Mouse (Mus musculus) CH12.LX (cell line): Measurements from ENCODE around the gene Tead1.

ENCODE experiments used
- BHLHE40 ChIP-seq: IDR thresholded peaks from 2 replicates; pipeline ENCODE4 v1.6.1; 2011; ENCODE audit warnings: mild to moderate bottlenecking, low read depth, low read length, improper control_type of control experiment
- CTCF ChIP-seq, 2 experiments: IDR thresholded peaks in 1 of 2; conservative IDR thresholded peaks in 1 of 2; 2 replicates each; pipeline ENCODE4 v1.5.1; 2011 to 2012; ENCODE audit warnings: low read depth in 2 of 2, low read length in 2 of 2, improper control_type of control experiment in 1 of 2, inconsistent platforms in 1 of 2, mild to moderate bottlenecking in 1 of 2, moderate library complexity in 1 of 2
- GABPA ChIP-seq: IDR thresholded peaks from 2 replicates; pipeline ENCODE4 v1.6.1; 2012; ENCODE audit warnings: low read depth, low read length, improper control_type of control experiment, inconsistent platforms; ENCODE audit not compliant: insufficient replicate concordance
- HCFC1 ChIP-seq: IDR thresholded peaks from 2 replicates; pipeline ENCODE4 v1.6.1; 2012; ENCODE audit warnings: low read depth, mild to moderate bottlenecking, inconsistent platforms, low read length, improper control_type of control experiment
- KAT2A ChIP-seq: IDR thresholded peaks from 2 replicates; pipeline ENCODE4 v1.6.1; 2012; ENCODE audit warnings: low read length, improper control_type of control experiment, inconsistent platforms; ENCODE audit not compliant: insufficient replicate concordance
- MAFK ChIP-seq: IDR thresholded peaks from 2 replicates; pipeline ENCODE4 v1.6.1; 2011; ENCODE audit warnings: low read length, improper control_type of control experiment; ENCODE audit not compliant: insufficient replicate concordance
- POLR2A ChIP-seq: IDR thresholded peaks from 2 replicates; pipeline ENCODE4 v1.6.1; 2011; ENCODE audit warnings: low read depth, mild to moderate bottlenecking, improper control_type of control experiment, low read length
- RAD21 ChIP-seq: IDR thresholded peaks from 2 replicates; pipeline ENCODE4 v1.6.1; 2011; ENCODE audit warnings: low read depth, mild to moderate bottlenecking, low read length, improper control_type of control experiment, moderate library complexity
- SMC3 ChIP-seq: IDR thresholded peaks from 2 replicates; pipeline ENCODE4 v1.6.1; 2011; ENCODE audit warnings: low read depth, low read length, improper control_type of control experiment
- TCF12 ChIP-seq: IDR thresholded peaks from 2 replicates; pipeline ENCODE4 v1.6.1; 2014; ENCODE audit warnings: low read depth, mild to moderate bottlenecking, inconsistent platforms, low read length, improper control_type of control experiment
- USF1 ChIP-seq: IDR thresholded peaks from 2 replicates; pipeline ENCODE4 v1.6.1; 2014; ENCODE audit warnings: low read depth, mild to moderate bottlenecking, inconsistent platforms, low read length, improper control_type of control experiment

DNA sequence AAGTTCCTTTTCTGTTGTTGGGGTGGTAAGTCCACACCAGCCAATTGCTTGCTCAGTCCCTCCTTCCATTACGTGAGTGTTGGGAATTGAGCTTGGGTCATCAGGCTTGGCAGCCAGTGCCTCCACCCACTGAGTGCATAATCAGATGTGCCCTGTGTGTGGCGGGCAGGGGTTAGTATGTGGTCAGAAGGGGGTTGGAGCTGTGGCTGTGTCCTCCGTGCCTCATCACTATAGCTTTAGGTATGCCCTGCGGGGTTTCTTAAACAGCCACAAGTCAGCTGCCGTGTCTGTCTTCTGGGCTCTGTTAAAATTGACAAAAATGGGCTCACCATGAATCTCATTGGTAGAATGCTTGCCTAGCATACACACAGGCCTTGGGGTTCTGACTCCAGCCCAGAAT lies 227.7 kb downstream of the Tead1 start:
- no peak for TF ChIP-seq RAD21
- TF ChIP-seq KAT2A: no peak
- TF ChIP-seq POLR2A: no peak
- no peak for TF ChIP-seq CTCF (conservative IDR thresholded peaks at IDR 0.05 in 1 of 2, IDR thresholded peaks at IDR 0.05 in 1 of 2; ENCODE audit: low read depth in 2 of 2, low read length in 2 of 2)
- no peak for TF ChIP-seq TCF12
- TF ChIP-seq MAFK: no peak
- no peak for TF ChIP-seq GABPA
- no peak for TF ChIP-seq USF1
- no peak for TF ChIP-seq SMC3
- no peak for TF ChIP-seq BHLHE40
- no peak for TF ChIP-seq HCFC1
